Mouse (Mus musculus): ENCODE data around the gene Agtr1a.

- TF ChIP-seq POLR2A (IDR thresholded peaks at IDR 0.05; ENCODE audit: control insufficient read depth, extremely low read depth, insufficient read depth, low read length, poor library complexity) (no peak), CTCF (IDR thresholded peaks at IDR 0.05; ENCODE audit: borderline replicate concordance, control insufficient read depth, extremely low read depth, insufficient read depth, low read length, poor library complexity) (no peak)
These were observed 3.7 kb upstream of the Agtr1a start for GRCm38 (mm10) chr13:30332581-30332980.
